Comparison of ENCODE assay signal across 32 mouse cellular contexts in genomic region chr19:6932018-6932417, GRCm38 (mm10). TPM values are rescaled to one million over a fixed set of nuclear protein-coding genes. Genes with fewer than 3 reads are reported as not detected.
"Had no signal": no experiment of that assay in that cellular context is flagged by ENCODE, and none has a peak within 500 bp of the region (broad histone marks: within the 10 kb centered on the region; RNA-seq: fewer than 3 reads in every experiment).

No protein-coding gene starts in this region.

- ATAC-seq: hindbrain, postnatal 0 days; intestine, embryonic 16.5 days had no signal

- H3K9me3 ChIP-seq: heart, embryonic 13.5 days; heart, embryonic 15.5 days; hindbrain, embryonic 13.5 days; hindbrain, embryonic 15.5 days; kidney, embryonic 15.5 days; limb, embryonic 13.5 days; limb, embryonic 15.5 days; liver, embryonic 13.5 days; liver, embryonic 15.5 days had no signal

- H3K36me3 ChIP-seq: heart, embryonic 13.5 days; heart, embryonic 15.5 days; hindbrain, embryonic 13.5 days; hindbrain, embryonic 15.5 days; kidney, embryonic 15.5 days; limb, embryonic 13.5 days; limb, embryonic 15.5 days; liver, embryonic 13.5 days; liver, embryonic 15.5 days had no signal

- H3K9ac ChIP-seq: heart, embryonic 13.5 days; heart, embryonic 15.5 days; hindbrain, embryonic 13.5 days; hindbrain, embryonic 15.5 days; kidney, embryonic 15.5 days; limb, embryonic 13.5 days; limb, embryonic 15.5 days; liver, embryonic 13.5 days; liver, embryonic 15.5 days had no signal

- H3K4me2 ChIP-seq: heart, embryonic 11.5 days; heart, embryonic 13.5 days; heart, embryonic 15.5 days; hindbrain, embryonic 13.5 days; kidney, embryonic 15.5 days; limb, embryonic 13.5 days; limb, embryonic 15.5 days; liver, embryonic 13.5 days; liver, embryonic 15.5 days had no signal

- DNase-seq: gastrocnemius, postnatal 14 days; gastrocnemius, postnatal 36 days; heart, adult 11 months; heart, adult 2 months; heart, postnatal 14 days; heart, postnatal 36 days; kidney, adult 11 months; kidney, adult 2 months; kidney, adult 9 months; kidney, postnatal 14 days; kidney, postnatal 36 days; layer of hippocampus, adult 9-11 months; layer of hippocampus, postnatal 36 days; left cerebral cortex, postnatal 4 days; liver, embryonic 13.5 days had no signal

- H3K4me3 ChIP-seq: heart, adult 2 months; heart, embryonic 13.5 days; heart, embryonic 15.5 days; hindbrain, embryonic 13.5 days; hindbrain, embryonic 15.5 days; kidney, embryonic 15.5 days; limb, embryonic 13.5 days; limb, embryonic 15.5 days; liver, embryonic 13.5 days; liver, embryonic 15.5 days had no signal

- H3K27ac ChIP-seq: heart, adult 2 months; heart, embryonic 13.5 days; heart, embryonic 15.5 days; hindbrain, embryonic 13.5 days; hindbrain, embryonic 15.5 days; hindbrain, postnatal 0 days; kidney, embryonic 15.5 days; kidney, postnatal 0 days; limb, embryonic 13.5 days; limb, embryonic 15.5 days; liver, embryonic 13.5 days; liver, embryonic 15.5 days had no signal

RNA-seq across cellular contexts. Expression of gene Kcnk4, which starts 2.3 kb away (rescaled TPM):
- total RNA-seq: gastrocnemius, adult 18-20 months; gastrocnemius, adult 8-10 months; gastrocnemius, postnatal 14 days; gastrocnemius, postnatal 36 days; heart, adult 2 months; heart, postnatal 36 days; hematopoietic stem cell, adult 5-6 weeks had no signal
- polyA plus RNA-seq: large intestine, adult 2 months; liver, embryonic 13.5 days had no signal

RNA-seq across cellular contexts. Expression of gene Catsperz, which starts 6.8 kb away (rescaled TPM):
- total RNA-seq: gastrocnemius, adult 18-20 months; gastrocnemius, adult 8-10 months; gastrocnemius, postnatal 14 days; gastrocnemius, postnatal 36 days; heart, adult 2 months; heart, postnatal 14 days; heart, postnatal 36 days; hematopoietic stem cell, adult 5-6 weeks; hindbrain, postnatal 0 days had no signal
- polyA plus RNA-seq: hindbrain, embryonic 11.5 days had no signal
